Mouse (Mus musculus): ENCODE results near the gene Mfsd9. TPM values are rescaled to one million over a fixed set of nuclear protein-coding genes. Genes with fewer than 3 reads are reported as not detected.

Gene Mfsd9
- total RNA-seq, 1 experiment = 3.1 TPM

- H3K27ac ChIP-seq (ENCODE audit: insufficient read depth, low read depth, low read length, poor library complexity, severe bottlenecking) = no peak overlapping the region
- H3K4me3 ChIP-seq (ENCODE audit: insufficient read depth in 1 of 2, low read depth in 1 of 2, low read length in 2 of 2, poor library complexity in 1 of 2, severe bottlenecking in 1 of 2) = no peak overlapping the region
- no peak overlapping the region for H3K9ac ChIP-seq (ENCODE audit: insufficient read depth, low read depth, low read length, poor library complexity, severe bottlenecking)
- TF ChIP-seq ZNF384 (IDR thresholded peaks at IDR 0.05; ENCODE audit: low read depth, low read length) (no peak), CHD2 (IDR thresholded peaks at IDR 0.05; ENCODE audit: low read depth, low read length) (no peak), MAFK (IDR thresholded peaks at IDR 0.05; ENCODE audit: insufficient read depth, low read depth, low read length) (no peak), ZC3H11A (IDR thresholded peaks at IDR 0.05; ENCODE audit: borderline replicate concordance, low read depth, low read length) (no peak), HCFC1 (IDR thresholded peaks at IDR 0.05; ENCODE audit: borderline replicate concordance, insufficient read depth, low read length) (no peak)
- in situ Hi-C loops (cut with MboI; ENCODE audit: low sequenced_read_pairs in 2 of 2, unreplicated experiment in 2 of 2) = no loop called here
- no peaks in the 10 kb centered on the region for H3K36me3 ChIP-seq (ENCODE audit: control insufficient read depth, insufficient read depth, low read length, poor library complexity, severe bottlenecking)
- H3K9me3 ChIP-seq (ENCODE audit: control insufficient read depth, insufficient read depth, low read depth, low read length) = no peaks in the 10 kb centered on the region
- no peaks in the 10 kb centered on the region for H3K4me1 ChIP-seq (ENCODE audit: control insufficient read depth in 2 of 2, insufficient read depth in 2 of 2, low read length in 2 of 2, poor library complexity in 1 of 2)
- no peak for DNase-seq (ENCODE audit: low read depth, low spot score)
Observed at GRCm38 (mm10) chr1:40788956-40789355, 1.5 kb downstream of the Mfsd9 start.

GRCm38 (mm10) chr1:40785876-40786445 is 4.5 kb downstream of the Mfsd9 start:
- no peak for TF ChIP-seq HCFC1 (IDR thresholded peaks at IDR 0.05; ENCODE audit: borderline replicate concordance, insufficient read depth, low read length)
- TF ChIP-seq ZC3H11A (IDR thresholded peaks at IDR 0.05; ENCODE audit: borderline replicate concordance, low read depth, low read length) = no peak
- no peak for TF ChIP-seq MAFK (IDR thresholded peaks at IDR 0.05; ENCODE audit: insufficient read depth, low read depth, low read length)
- TF ChIP-seq ZNF384 (IDR thresholded peaks at IDR 0.05; ENCODE audit: low read depth, low read length) = no peak
- no peak for TF ChIP-seq CHD2 (IDR thresholded peaks at IDR 0.05; ENCODE audit: low read depth, low read length)
- Histone ChIP-seq H3K36me3 (ENCODE audit: control insufficient read depth, insufficient read depth, low read length, poor library complexity, severe bottlenecking) (no peaks in the 10 kb centered on the region), H3K4me1 (ENCODE audit: control insufficient read depth in 2 of 2, insufficient read depth in 2 of 2, low read length in 2 of 2, poor library complexity in 1 of 2) (no peaks in the 10 kb centered on the region), H3K27ac (ENCODE audit: insufficient read depth, low read depth, low read length, poor library complexity, severe bottlenecking) (no peak overlapping the region), H3K9me3 (ENCODE audit: control insufficient read depth, insufficient read depth, low read depth, low read length) (no peaks in the 10 kb centered on the region), H3K4me3 (ENCODE audit: insufficient read depth in 1 of 2, low read depth in 1 of 2, low read length in 2 of 2, poor library complexity in 1 of 2, severe bottlenecking in 1 of 2) (no peak overlapping the region), H3K9ac (ENCODE audit: insufficient read depth, low read depth, low read length, poor library complexity, severe bottlenecking) (no peak overlapping the region)
- DNase-seq (ENCODE audit: low read depth, low spot score) = no peak
- in situ Hi-C loops (cut with MboI; ENCODE audit: low sequenced_read_pairs in 2 of 2, unreplicated experiment in 2 of 2) = no loop called here

GRCm38 (mm10) chr1:40784306-40784705 is 6.2 kb downstream of the Mfsd9 start:
- Histone ChIP-seq H3K4me1 (ENCODE audit: control insufficient read depth in 2 of 2, insufficient read depth in 2 of 2, low read length in 2 of 2, poor library complexity in 1 of 2) (no peaks in the 10 kb centered on the region), H3K4me3 (ENCODE audit: insufficient read depth in 1 of 2, low read depth in 1 of 2, low read length in 2 of 2, poor library complexity in 1 of 2, severe bottlenecking in 1 of 2) (no peak overlapping the region), H3K36me3 (ENCODE audit: control insufficient read depth, insufficient read depth, low read length, poor library complexity, severe bottlenecking) (no peaks in the 10 kb centered on the region), H3K9ac (ENCODE audit: insufficient read depth, low read depth, low read length, poor library complexity, severe bottlenecking) (no peak overlapping the region), H3K9me3 (ENCODE audit: control insufficient read depth, insufficient read depth, low read depth, low read length) (no peaks in the 10 kb centered on the region), H3K27ac (ENCODE audit: insufficient read depth, low read depth, low read length, poor library complexity, severe bottlenecking) (no peak overlapping the region)
- TF ChIP-seq HCFC1 (IDR thresholded peaks at IDR 0.05; ENCODE audit: borderline replicate concordance, insufficient read depth, low read length) = no peak
- DNase-seq (ENCODE audit: low read depth, low spot score) = no peak
- in situ Hi-C loops (cut with MboI; ENCODE audit: low sequenced_read_pairs in 2 of 2, unreplicated experiment in 2 of 2) = no loop called here

DNA sequence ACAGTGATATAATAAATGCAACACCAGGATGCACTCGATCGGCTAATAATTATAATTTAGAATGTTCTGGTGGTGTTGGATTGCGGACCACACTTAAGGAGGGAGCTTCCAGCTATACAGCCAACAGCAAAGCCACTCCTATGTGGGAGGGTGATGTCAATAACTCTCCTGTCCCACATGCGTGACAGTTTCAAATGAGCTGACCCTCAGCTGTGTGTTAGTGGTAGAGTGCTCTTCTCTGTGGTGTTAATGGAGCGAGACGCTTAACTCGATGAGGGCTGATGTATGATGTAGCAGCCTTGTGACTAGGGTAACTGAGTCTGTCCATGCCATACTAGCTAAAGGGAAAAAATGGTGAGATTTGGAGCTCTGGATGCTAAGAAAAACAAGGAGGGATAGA is 7.0 kb downstream of the Mfsd9 start:
- Histone ChIP-seq H3K9ac (ENCODE audit: insufficient read depth, low read depth, low read length, poor library complexity, severe bottlenecking) (no peak overlapping the region), H3K4me1 (ENCODE audit: control insufficient read depth in 2 of 2, insufficient read depth in 2 of 2, low read length in 2 of 2, poor library complexity in 1 of 2) (no peaks in the 10 kb centered on the region), H3K27ac (ENCODE audit: insufficient read depth, low read depth, low read length, poor library complexity, severe bottlenecking) (no peak overlapping the region), H3K4me3 (ENCODE audit: insufficient read depth in 1 of 2, low read depth in 1 of 2, low read length in 2 of 2, poor library complexity in 1 of 2, severe bottlenecking in 1 of 2) (no peak overlapping the region), H3K9me3 (ENCODE audit: control insufficient read depth, insufficient read depth, low read depth, low read length) (no peaks in the 10 kb centered on the region), H3K36me3 (ENCODE audit: control insufficient read depth, insufficient read depth, low read length, poor library complexity, severe bottlenecking) (no peaks in the 10 kb centered on the region)
- TF ChIP-seq MAFK (IDR thresholded peaks at IDR 0.05; ENCODE audit: insufficient read depth, low read depth, low read length) (no peak), ZC3H11A (IDR thresholded peaks at IDR 0.05; ENCODE audit: borderline replicate concordance, low read depth, low read length) (no peak)
- in situ Hi-C loops (cut with MboI; ENCODE audit: low sequenced_read_pairs in 2 of 2, unreplicated experiment in 2 of 2) = no loop called here
- no peak for DNase-seq (ENCODE audit: low read depth, low spot score)

- TF ChIP-seq CHD2 (IDR thresholded peaks at IDR 0.05; ENCODE audit: low read depth, low read length) = no peak
- no peak for TF ChIP-seq ZC3H11A (IDR thresholded peaks at IDR 0.05; ENCODE audit: borderline replicate concordance, low read depth, low read length)
- no peak for TF ChIP-seq HCFC1 (IDR thresholded peaks at IDR 0.05; ENCODE audit: borderline replicate concordance, insufficient read depth, low read length)
- TF ChIP-seq MAFK (IDR thresholded peaks at IDR 0.05; ENCODE audit: insufficient read depth, low read depth, low read length) = no peak
- TF ChIP-seq ZNF384 (IDR thresholded peaks at IDR 0.05; ENCODE audit: low read depth, low read length) = no peak
- no peak for DNase-seq (ENCODE audit: low read depth, low spot score)
- H3K27ac ChIP-seq (ENCODE audit: insufficient read depth, low read depth, low read length, poor library complexity, severe bottlenecking) = no peak overlapping the region
- in situ Hi-C loops (cut with MboI; ENCODE audit: low sequenced_read_pairs in 2 of 2, unreplicated experiment in 2 of 2) = no loop called here
- H3K4me1 ChIP-seq (ENCODE audit: control insufficient read depth in 2 of 2, insufficient read depth in 2 of 2, low read length in 2 of 2, poor library complexity in 1 of 2) = no peaks in the 10 kb centered on the region
- H3K9ac ChIP-seq (ENCODE audit: insufficient read depth, low read depth, low read length, poor library complexity, severe bottlenecking) = no peak overlapping the region
- H3K9me3 ChIP-seq (ENCODE audit: control insufficient read depth, insufficient read depth, low read depth, low read length) = no peaks in the 10 kb centered on the region
- H3K36me3 ChIP-seq (ENCODE audit: control insufficient read depth, insufficient read depth, low read length, poor library complexity, severe bottlenecking) = peaks cover 2% of the 10 kb centered on the region; the same call in 1 of the 2 replicates
- H3K4me3 ChIP-seq (ENCODE audit: insufficient read depth in 1 of 2, low read depth in 1 of 2, low read length in 2 of 2, poor library complexity in 1 of 2, severe bottlenecking in 1 of 2) = no peak overlapping the region
Observed at GRCm38 (mm10) chr1:40776763-40777162, 13.7 kb downstream of the Mfsd9 start.

Data from ES-E14 (cell line).